Mouse (Mus musculus): ENCODE results near the gene Izumo4.

Gene Izumo4

GRCm38 (mm10) chr10:80700732-80701131 is 1.3 kb upstream of the Izumo4 start:
- in situ Hi-C loops (cut with MboI; ENCODE audit: low pct_unique_long_range_greater_than_20kb in 1 of 2, low sequenced_read_pairs in 2 of 2, unreplicated experiment in 1 of 2): no loop called here

DNA sequence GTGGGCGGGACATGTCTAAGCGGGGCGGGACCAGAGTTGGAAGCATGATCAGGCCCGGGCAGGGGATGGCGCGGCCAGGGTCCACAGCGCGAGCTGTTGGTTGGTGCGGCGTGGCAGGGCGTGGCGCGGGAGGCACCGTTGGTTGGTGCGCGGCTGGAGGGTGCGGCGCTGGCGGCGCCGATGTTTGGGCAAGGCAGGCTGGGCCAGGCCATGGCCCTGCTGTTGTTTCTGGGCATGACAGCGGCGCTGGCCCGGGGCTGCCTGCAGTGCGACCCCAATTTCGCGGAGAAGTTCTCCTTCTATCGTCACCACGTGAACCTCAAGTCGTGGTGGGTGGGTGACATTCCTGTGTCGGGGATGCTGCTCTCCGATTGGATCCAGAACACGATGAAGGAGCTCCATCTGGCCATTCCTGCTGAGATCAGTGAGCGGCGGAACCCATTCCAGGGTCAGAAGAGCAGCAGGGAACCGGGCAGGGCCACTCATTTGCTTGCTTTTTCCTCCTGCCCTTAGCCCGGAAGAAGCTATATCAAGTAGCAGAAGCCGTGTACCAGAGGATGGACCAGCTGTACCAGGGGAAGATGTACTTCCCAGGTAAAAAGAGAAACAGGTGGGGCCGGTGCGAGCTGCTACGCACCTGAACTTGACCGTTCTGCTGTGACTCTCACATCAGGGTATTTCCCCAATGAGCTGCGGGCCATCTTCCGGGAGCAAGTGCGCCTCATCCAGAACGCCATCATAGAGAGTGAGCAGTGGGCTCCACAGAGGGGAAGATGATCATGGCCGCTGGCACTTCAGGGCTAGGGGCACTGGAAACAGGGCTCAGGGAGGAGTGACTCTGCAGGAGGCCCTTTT is 779 bp downstream of the Izumo4 start:
- in situ Hi-C loops (cut with MboI; ENCODE audit: low pct_unique_long_range_greater_than_20kb in 1 of 2, low sequenced_read_pairs in 2 of 2, unreplicated experiment in 1 of 2): no loop called here

DNA sequence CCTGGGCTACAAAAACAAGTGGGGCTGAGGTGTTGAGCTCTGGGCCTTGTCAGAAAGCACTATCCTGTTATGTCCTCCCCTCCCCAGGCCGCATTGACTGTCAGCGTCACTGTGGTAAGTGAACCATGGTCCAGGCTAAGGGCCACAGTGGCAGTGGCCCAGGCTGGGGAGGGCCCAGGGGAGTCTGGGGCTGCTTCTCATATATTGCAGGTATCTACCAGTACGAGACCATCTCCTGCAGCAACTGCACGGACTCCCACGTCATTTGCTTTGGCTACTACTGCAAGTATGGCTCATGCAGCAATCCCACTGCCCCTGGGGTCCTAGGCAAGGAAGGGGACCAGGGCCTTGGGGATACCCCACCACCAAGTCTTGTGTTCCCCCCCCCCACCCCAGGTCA is 1.7 kb downstream of the Izumo4 start:
- in situ Hi-C loops (cut with MboI; ENCODE audit: low pct_unique_long_range_greater_than_20kb in 1 of 2, low sequenced_read_pairs in 2 of 2, unreplicated experiment in 1 of 2): no loop called here

GRCm38 (mm10) chr10:80704418-80704817 is 2.4 kb downstream of the Izumo4 start:
- in situ Hi-C loops (cut with MboI; ENCODE audit: low pct_unique_long_range_greater_than_20kb in 1 of 2, low sequenced_read_pairs in 2 of 2, unreplicated experiment in 1 of 2): no loop called here

DNA sequence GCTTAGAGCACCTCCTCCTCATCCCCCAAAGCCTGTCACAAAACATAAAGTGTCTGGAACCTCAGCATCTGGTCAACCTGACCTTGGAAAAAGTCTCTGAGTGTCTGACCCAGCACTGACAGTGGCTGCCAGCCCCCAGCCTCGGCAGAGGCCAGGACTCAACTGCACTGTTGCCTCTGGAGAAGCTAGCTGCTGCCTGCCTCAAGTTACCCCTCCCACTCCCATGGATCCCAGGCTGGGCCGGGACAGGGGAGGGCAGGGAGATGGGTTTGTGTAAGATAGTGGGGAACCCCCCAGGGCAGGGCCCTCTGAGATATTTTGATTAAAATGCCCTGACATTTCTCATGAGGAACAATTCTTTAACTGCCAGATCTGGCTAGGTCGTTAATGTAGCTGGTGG is 3.0 kb downstream of the Izumo4 start:
- in situ Hi-C loops (cut with MboI; ENCODE audit: low pct_unique_long_range_greater_than_20kb in 1 of 2, low sequenced_read_pairs in 2 of 2, unreplicated experiment in 1 of 2): no loop called here

DNA sequence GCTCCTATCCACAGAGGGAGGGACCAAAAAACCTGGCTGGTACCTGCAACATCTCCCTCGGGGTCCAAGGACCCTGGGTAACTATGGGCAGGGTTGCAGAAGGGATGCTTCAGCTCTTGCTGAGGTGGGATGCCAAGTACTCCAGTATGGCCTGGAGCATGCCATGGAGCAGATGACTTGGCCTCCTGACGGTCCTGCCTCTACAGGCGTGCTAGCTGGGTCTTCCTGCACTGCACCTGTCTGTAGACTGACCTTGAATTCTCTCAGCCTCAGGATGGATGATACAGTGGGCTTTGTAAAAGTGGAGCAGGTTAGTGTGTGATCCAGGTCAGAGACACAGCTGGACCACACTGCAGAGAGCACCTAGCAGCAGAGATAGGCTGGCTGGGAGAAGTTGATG is 3.5 kb downstream of the Izumo4 start:
- in situ Hi-C loops (cut with MboI; ENCODE audit: low pct_unique_long_range_greater_than_20kb in 1 of 2, low sequenced_read_pairs in 2 of 2, unreplicated experiment in 1 of 2): no loop called here

GRCm38 (mm10) chr10:80710834-80711233 is 8.8 kb downstream of the Izumo4 start:
- in situ Hi-C loops (cut with MboI; ENCODE audit: low pct_unique_long_range_greater_than_20kb in 1 of 2, low sequenced_read_pairs in 2 of 2, unreplicated experiment in 1 of 2): loop anchor here in 1 of 2 experiments (5.0 kb wide), 1 partner anchor 66 kb away; no protein-coding TSS in a partner anchor

- in situ Hi-C loops (cut with MboI; ENCODE audit: low pct_unique_long_range_greater_than_20kb in 1 of 2, low sequenced_read_pairs in 2 of 2, unreplicated experiment in 1 of 2): no loop called here
Measured at GRCm38 (mm10) chr10:80717281-80717680, 15.3 kb downstream of the Izumo4 start.

DNA sequence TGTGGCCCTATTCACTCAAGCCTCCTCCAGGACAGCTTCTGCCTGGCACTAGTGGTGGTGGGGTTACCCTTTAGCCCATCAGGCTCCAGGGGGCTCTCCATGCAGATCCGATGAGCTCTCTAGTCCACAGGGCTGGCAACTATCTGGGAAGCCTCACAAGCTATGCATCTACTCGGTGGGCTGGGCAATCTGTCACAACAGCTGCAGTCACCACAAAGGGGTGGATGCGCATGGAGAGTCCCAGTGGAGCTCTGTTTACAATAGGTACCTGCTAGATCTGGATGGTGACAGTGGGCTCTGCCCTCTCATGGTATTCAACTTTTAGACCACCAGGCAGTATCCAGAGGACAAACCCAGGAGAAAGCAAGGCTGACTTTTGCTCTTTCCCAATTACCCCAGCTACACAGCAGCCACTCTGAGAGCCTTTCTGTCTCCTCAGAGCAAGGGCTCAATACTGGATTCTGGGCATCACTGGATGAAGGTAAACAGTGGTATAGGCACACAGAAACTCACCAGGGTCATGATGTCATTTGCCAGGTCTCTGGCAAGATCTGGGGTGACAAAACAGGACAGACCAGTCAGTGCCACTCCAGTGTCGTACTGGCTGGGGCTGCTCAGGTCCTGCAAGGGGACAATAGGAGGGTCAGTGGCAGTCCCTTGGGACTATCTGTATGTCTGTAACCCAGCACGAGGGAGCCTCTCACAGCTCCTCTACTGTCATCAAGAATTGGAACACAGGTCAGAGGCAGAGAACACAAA is 25.6 kb downstream of the Izumo4 start:
- in situ Hi-C loops (cut with MboI; ENCODE audit: low pct_unique_long_range_greater_than_20kb in 1 of 2, low sequenced_read_pairs in 2 of 2, unreplicated experiment in 1 of 2): loop anchor here in 1 of 2 experiments (10.0 kb wide), 1 partner anchor 57 kb away; no protein-coding TSS in a partner anchor

- in situ Hi-C loops (cut with MboI; ENCODE audit: low pct_unique_long_range_greater_than_20kb in 1 of 2, low sequenced_read_pairs in 2 of 2, unreplicated experiment in 1 of 2): no loop called here
Measured at GRCm38 (mm10) chr10:80732611-80733101, 30.7 kb downstream of the Izumo4 start.

GRCm38 (mm10) chr10:80736731-80737130 is 34.7 kb downstream of the Izumo4 start:
- in situ Hi-C loops (cut with MboI; ENCODE audit: low pct_unique_long_range_greater_than_20kb in 1 of 2, low sequenced_read_pairs in 2 of 2, unreplicated experiment in 1 of 2): no loop called here

DNA sequence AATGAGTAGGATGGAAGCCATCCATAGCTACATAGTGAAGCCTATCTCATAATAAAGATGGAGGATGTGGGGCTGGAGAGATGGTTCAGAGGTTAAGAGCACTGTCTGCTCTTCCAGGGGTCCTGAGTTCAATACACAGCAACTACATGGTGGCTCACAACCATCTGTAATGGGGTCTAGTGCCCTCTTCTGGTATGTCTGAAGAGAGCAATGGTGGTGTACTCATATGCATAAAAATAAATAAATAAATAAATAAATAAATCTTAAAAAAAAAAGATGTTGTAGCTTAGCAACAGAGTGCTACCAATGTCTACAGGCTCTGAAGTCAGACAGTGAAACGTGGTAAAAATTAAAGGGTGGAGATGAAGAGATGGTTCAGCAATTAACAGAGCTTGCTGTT is 36.7 kb downstream of the Izumo4 start:
- in situ Hi-C loops (cut with MboI; ENCODE audit: low pct_unique_long_range_greater_than_20kb in 1 of 2, low sequenced_read_pairs in 2 of 2, unreplicated experiment in 1 of 2): no loop called here

GRCm38 (mm10) chr10:80741146-80741545 is 39.2 kb downstream of the Izumo4 start:
- in situ Hi-C loops (cut with MboI; ENCODE audit: low pct_unique_long_range_greater_than_20kb in 1 of 2, low sequenced_read_pairs in 2 of 2, unreplicated experiment in 1 of 2): loop anchor here in 1 of 2 experiments (10.0 kb wide), 2 partner anchors 134 to 254 kb away; partner anchors contain the start of gene Tmprss9

DNA sequence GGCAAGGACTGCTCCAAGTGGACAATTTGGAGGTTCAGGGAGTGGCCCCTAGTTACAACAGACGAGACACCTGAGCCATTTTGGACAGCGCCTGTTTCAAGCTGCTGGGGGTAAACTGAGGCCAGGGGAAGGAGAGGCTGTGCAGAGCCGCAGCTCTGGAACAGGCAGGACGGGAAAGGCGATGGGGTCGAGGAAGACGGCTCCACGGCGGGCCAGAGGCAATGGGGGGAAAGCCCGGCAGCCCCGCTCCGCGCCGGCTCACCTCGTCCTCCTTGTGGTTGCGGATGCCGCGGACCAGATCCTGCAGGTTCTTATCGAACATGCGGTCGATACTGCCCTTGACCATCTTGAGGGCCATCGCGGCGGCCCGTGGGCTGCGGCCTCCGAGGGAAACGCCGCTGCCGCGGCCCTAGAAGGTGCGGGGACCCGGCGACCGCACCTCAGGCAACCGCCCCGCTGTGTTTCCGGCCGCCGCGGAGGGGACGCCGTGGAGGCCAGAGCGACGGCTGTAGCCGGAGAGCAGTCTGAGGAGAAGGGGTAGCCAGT is 39.7 kb downstream of the Izumo4 start:
- in situ Hi-C loops (cut with MboI; ENCODE audit: low pct_unique_long_range_greater_than_20kb in 1 of 2, low sequenced_read_pairs in 2 of 2, unreplicated experiment in 1 of 2): loop anchor here in 1 of 2 experiments (10.0 kb wide), 2 partner anchors 133 to 253 kb away; partner anchors contain the start of gene Tmprss9

DNA sequence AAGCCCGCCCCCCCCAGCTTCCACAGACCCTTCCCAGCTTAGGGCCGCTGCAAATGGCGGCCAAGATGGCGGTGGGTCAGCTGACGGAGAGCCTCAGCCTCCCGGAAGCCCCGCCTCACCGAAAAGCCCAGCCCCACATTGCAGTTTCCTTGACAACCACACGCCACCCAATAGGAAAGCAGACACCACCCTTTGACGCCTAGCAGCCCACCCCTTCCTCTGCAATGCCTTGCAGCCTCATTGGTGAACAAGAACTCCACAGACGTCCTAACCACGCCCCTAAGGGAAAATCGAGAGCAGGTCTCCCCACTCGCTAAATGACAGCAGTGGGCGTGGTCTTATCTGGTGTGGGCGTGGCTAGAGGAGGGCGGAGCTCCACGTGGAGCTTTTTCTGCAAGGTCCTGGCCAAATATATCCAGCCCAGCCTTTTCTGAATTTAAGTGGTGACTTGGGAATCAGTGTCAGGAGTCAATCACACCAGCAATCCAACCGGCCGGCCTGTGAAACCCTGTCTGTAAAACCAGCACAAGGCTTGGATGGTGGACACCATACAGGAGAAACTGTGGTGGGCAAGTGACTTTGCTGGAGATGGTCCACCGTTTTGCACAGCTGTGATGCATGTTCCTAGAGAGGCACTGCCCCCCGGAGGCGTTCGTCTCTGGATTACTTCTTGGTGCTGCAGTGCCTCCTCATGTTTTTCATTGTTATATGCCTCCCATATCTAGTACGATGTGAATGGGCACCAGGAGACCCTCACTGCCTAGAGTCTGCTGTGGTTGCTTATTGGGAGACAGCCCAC is 40.4 kb downstream of the Izumo4 start, which contains the start of gene Ap3d1:
Ap3d1 (minus strand) TSS at position 85 of the 799 bp plus-strand sequence.
- in situ Hi-C loops (cut with MboI; ENCODE audit: low pct_unique_long_range_greater_than_20kb in 1 of 2, low sequenced_read_pairs in 2 of 2, unreplicated experiment in 1 of 2): loop anchor here in 1 of 2 experiments (10.0 kb wide), 2 partner anchors 132 to 252 kb away; partner anchors contain the start of gene Tmprss9

GRCm38 (mm10) chr10:80744262-80744661 is 42.3 kb downstream of the Izumo4 start:
- in situ Hi-C loops (cut with MboI; ENCODE audit: low pct_unique_long_range_greater_than_20kb in 1 of 2, low sequenced_read_pairs in 2 of 2, unreplicated experiment in 1 of 2): loop anchor here in 1 of 2 experiments (10.0 kb wide), 2 partner anchors 131 to 251 kb away; partner anchors contain the start of gene Tmprss9

GRCm38 (mm10) chr10:80747410-80747809 is 45.4 kb downstream of the Izumo4 start:
- in situ Hi-C loops (cut with MboI; ENCODE audit: low pct_unique_long_range_greater_than_20kb in 1 of 2, low sequenced_read_pairs in 2 of 2, unreplicated experiment in 1 of 2): loop anchor here (5.0 to 10.0 kb wide), 4 partner anchors 60 to 247 kb away; partner anchors contain the start of genes Amh (in 1 of the 2) and Tmprss9 (in 1 of the 2)

DNA sequence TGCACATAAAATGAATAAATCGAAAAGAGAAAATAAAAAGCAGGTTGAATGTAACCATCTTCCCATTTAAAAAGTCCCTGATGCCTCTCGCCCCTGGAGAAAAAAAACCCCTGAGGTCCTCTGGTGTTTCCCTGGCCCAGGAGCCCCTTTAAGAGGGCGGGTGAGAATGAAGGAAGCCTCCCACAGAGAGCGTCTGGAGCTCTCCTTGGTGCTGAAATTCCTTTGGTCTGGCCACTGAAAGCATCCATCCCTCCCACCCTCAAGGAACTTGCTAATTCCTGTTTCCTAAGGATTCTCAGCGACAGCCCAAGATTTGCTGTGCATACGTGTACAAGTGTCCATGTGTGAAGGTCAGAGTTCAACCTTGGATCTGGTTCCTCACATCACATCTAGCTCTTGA is 46.6 kb downstream of the Izumo4 start:
- in situ Hi-C loops (cut with MboI; ENCODE audit: low pct_unique_long_range_greater_than_20kb in 1 of 2, low sequenced_read_pairs in 2 of 2, unreplicated experiment in 1 of 2): loop anchor here (5.0 to 10.0 kb wide), 4 partner anchors 59 to 246 kb away; partner anchors contain the start of genes Amh (in 1 of the 2) and Tmprss9 (in 1 of the 2)

All from mouse embryonic stem cell (cell line).